Mouse (Mus musculus): ENCODE results near the gene Golph3.

DNA sequence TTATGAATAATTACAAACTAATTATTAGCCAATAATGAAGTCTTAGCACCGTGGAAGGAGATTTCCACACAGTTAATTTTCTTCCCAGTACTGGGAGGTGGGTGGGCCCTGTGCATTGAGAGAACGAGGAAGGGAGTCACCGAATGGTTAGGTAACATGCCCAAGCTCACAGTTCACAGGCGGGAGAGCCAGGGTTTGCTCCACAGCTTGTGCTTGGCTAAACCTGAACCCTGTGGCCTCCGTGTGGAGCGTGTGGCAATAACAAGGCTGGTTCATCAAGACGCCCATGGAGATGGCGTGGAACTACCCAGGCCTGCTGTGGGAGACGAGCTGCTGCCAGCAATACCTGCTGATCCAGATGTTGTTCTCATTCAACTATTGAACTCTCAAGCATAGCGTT lies 56.5 kb downstream of the Golph3 start:
- TF ChIP-seq CTCF (IDR thresholded peaks at IDR 0.05; ENCODE audit: low read depth, low read length): no peak
- no peak for TF ChIP-seq POLR2A (IDR thresholded peaks at IDR 0.05; ENCODE audit: insufficient read depth, low read length)
- TF ChIP-seq EP300 (IDR thresholded peaks at IDR 0.05; ENCODE audit: insufficient read depth, low read depth, low read length): no peak

Measured in ES-Bruce4 (cell line).